Mouse (Mus musculus) forebrain, postnatal 0 days (tissue): ENCODE measurements at regions not wholly inside any gene's neighbourhood (a gene's known extent, or its start where the extent isn't known, plus 50 kb on each side); places are given as distances from the start of the nearest gene placed in this dataset.

Experiments
- ATAC-seq: fragments of 200-750 bp; cut with Nextera tagmentation; 2 replicates; pipeline ENCODE4 v1.8.0; 2017; ENCODE audit warnings: mild to moderate bottlenecking, moderate library complexity
- DNase-seq: peaks from one replicate; pipeline ENCODE4 v3.0.0-alpha.2; 2015
- H3K27ac ChIP-seq: fragments of 300-500 bp; sonication (generic); 2 replicates; pipeline ENCODE4 v1.5.1; 2014; ENCODE audit warnings: low read depth, mild to moderate bottlenecking, antibody characterized with exemption, low read length, moderate library complexity, mixed read lengths
- H3K27me3 ChIP-seq: fragments of 300-500 bp; sonication (generic); 2 replicates; pipeline ENCODE4 v1.6.1; 2014; ENCODE audit warnings: mild to moderate bottlenecking, low read length, mixed read lengths; ENCODE audit not compliant: insufficient read depth
- H3K36me3 ChIP-seq: fragments of 300-500 bp; sonication (generic); 2 replicates; pipeline ENCODE4 v1.6.1; 2014; ENCODE audit warnings: mild to moderate bottlenecking, moderate library complexity; ENCODE audit not compliant: insufficient read depth
- H3K4me1 ChIP-seq: fragments of 300-500 bp; sonication (generic); 2 replicates; pipeline ENCODE4 v1.6.1; 2014; ENCODE audit warnings: antibody characterized with exemption; ENCODE audit not compliant: insufficient read depth
- H3K4me2 ChIP-seq: fragments of 300-500 bp; sonication (generic); 2 replicates; pipeline ENCODE4 v1.6.1; 2014; ENCODE audit warnings: low read depth, mild to moderate bottlenecking, moderate library complexity
- H3K4me3 ChIP-seq: fragments of 300-500 bp; sonication (generic); 2 replicates; pipeline ENCODE4 v1.5.1; 2014; ENCODE audit warnings: low read depth, low read length, mixed read lengths
- H3K9ac ChIP-seq: fragments of 300-500 bp; sonication (generic); 2 replicates; pipeline ENCODE4 v1.6.1; 2014; ENCODE audit warnings: mild to moderate bottlenecking
- H3K9me3 ChIP-seq: fragments of 300-500 bp; sonication (generic); 2 replicates; pipeline ENCODE4 v1.6.1; 2016; ENCODE audit warnings: low read length
- CTCF ChIP-seq: sonication (generic); IDR thresholded peaks from 2 replicates; pipeline ENCODE4 v1.5.1; 2016; ENCODE audit warnings: antibody characterized with exemption, control low read depth, low read depth
- WGBS: fragments of 180-500 bp; shearing (Covaris S2); extraction: QIAGEN DNeasy Blood & Tissue Kit; methylation state at CpG from one replicate; pipeline ENCODE4 v1.1.7; 2014; 5-methylcytosine and 5-hydroxymethylcytosine counted together

DNA sequence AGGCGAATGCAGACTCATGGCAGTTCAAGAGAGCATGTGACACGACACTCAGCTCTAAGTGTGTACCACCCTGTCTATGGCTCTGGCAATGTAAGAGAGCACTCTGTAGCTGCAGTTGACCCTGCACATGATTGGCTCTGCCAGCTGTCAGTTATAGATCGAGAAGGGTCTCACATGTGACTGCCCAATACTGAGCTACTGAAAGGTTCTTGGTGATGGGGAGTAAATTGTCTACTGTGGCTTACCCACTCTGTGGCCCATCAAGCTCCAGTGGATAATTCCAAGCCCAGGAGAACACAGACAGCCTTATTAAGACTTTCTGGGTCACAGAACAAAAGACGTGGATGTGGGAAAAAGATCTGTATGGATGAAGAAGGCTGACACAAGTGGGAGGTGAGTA is 920.3 kb downstream of the A830018L16Rik start:
- Histone ChIP-seq H3K4me1 (no peaks in the 10 kb centered on the region), H3K27me3 (no peaks in the 10 kb centered on the region), H3K27ac (no peak overlapping the region), H3K9me3 (no peaks in the 10 kb centered on the region), H3K4me3 (no peak overlapping the region), H3K4me2 (no peak overlapping the region), H3K9ac (no peak overlapping the region), H3K36me3 (no peaks in the 10 kb centered on the region)
- no peak for DNase-seq
- no peak for ATAC-seq
- TF ChIP-seq CTCF, result no peak
- WGBS, result 82% methylated on average over 4 of the region's 4 CpGs

DNA sequence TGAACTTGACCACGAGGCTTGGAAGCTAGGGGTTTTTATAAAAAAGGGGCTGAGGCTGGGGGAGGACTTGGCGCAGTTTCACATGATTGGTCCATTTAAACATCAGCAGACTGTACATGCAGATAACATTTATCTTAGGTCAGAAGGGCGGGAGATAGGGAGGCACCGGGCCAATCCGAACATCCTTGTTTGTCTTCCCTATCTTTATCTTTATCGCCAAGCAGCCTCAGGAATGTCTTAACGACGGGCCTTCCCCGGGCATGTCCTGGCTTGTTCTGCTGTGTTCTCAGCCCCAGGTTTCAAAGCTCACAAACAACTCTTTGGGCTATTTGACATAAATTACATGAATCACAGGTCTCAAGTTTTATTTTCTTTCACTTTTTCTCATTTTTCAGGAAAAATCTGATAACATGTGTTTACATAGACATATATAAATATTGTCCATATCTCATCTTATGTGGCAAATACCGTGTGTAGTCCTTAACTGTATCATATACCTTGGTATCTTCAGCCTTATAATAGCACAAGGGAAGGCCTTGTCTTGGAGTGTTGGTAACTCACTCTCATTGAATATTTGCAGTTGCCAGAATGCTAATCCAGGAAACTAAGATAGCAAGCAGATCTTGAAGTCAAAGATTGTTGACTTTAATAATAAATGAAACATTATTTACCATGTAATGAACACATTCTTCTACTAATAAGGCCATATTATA is 931.0 kb downstream of the A830018L16Rik start:
- Histone ChIP-seq H3K4me3 (no peak overlapping the region), H3K36me3 (no peaks in the 10 kb centered on the region), H3K27me3 (no peaks in the 10 kb centered on the region), H3K27ac (no peak overlapping the region), H3K4me2 (no peak overlapping the region), H3K4me1 (no peaks in the 10 kb centered on the region), H3K9me3 (no peaks in the 10 kb centered on the region), H3K9ac (no peak overlapping the region)
- DNase-seq, result no peak
- no peak for TF ChIP-seq CTCF
- WGBS, result 86% methylated on average over 10 of the region's 10 CpGs
- ATAC-seq, result no peak

- Histone ChIP-seq H3K9me3 (no peaks in the 10 kb centered on the region), H3K27ac (no peak overlapping the region), H3K4me3 (no peak overlapping the region), H3K4me1 (no peaks in the 10 kb centered on the region), H3K36me3 (no peaks in the 10 kb centered on the region), H3K27me3 (no peaks in the 10 kb centered on the region), H3K4me2 (no peak overlapping the region), H3K9ac (no peak overlapping the region)
- peak; percentile 35 for DNase-seq
- WGBS, result 70% methylated on average over 3 of the region's 3 CpGs
- peak; percentile 58 for ATAC-seq
- TF ChIP-seq CTCF, result no peak
These were observed 931.5 kb downstream of the A830018L16Rik start for GRCm38 (mm10) chr1:12345439-12345819.

DNA sequence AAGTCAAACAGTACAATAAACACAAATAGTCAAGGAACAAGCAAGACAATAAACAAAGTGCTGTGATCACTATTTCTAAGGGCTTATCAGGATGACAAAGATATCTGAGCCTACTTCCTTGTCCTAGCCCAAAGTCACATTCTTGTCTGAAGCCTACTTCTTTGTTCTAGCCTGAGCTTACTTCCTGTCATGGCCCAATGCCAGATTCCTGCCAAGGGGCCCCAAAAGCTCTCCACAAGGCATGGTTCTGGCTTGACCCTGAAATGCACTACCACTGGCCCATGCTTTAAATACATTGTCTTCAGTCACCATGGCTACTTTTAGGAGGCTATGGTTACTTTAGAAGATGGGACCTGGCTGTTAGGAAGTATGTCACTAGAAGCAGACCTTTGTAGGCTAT is 940.6 kb downstream of the A830018L16Rik start:
- Histone ChIP-seq H3K36me3 (no peaks in the 10 kb centered on the region), H3K27me3 (no peaks in the 10 kb centered on the region), H3K9ac (no peak overlapping the region), H3K27ac (no peak overlapping the region), H3K4me1 (no peaks in the 10 kb centered on the region), H3K4me2 (no peak overlapping the region), H3K4me3 (no peak overlapping the region), H3K9me3 (no peaks in the 10 kb centered on the region)
- TF ChIP-seq CTCF, result no peak
- ATAC-seq, result no peak
- DNase-seq, result no peak

DNA sequence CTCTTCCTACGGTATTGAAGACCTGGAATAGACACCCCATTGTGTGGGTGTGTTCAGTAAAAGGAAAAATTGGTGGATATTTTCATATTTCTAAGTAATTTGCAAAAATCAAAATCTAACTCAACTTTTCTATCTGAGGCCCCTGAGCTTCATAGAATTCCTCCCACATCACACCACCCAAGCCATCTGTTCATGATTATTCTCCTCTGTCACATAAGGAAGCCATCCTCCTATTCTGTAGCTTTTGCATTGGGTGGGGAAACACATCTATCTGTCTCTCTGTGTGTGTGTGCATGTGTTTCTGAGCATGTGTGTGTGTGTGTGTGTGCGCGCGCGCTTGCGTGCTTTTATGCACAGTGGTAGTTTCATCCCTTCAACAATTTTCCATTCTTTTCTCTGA is 954.0 kb downstream of the A830018L16Rik start:
- Histone ChIP-seq H3K9ac (no peak overlapping the region), H3K27ac (no peak overlapping the region), H3K36me3 (no peaks in the 10 kb centered on the region), H3K4me1 (no peaks in the 10 kb centered on the region), H3K27me3 (no peaks in the 10 kb centered on the region), H3K4me2 (no peak overlapping the region), H3K4me3 (no peak overlapping the region), H3K9me3 (0 out of 2 replicates have a peak, but pooled peaks cover 5% of the 10 kb centered on the region)
- DNase-seq, result no peak
- TF ChIP-seq CTCF, result no peak
- no peak for ATAC-seq
- WGBS, result 91% methylated on average over 6 of the region's 6 CpGs

- no peaks in the 10 kb centered on the region for H3K36me3 ChIP-seq
- no peak overlapping the region for H3K27ac ChIP-seq
- H3K4me3 ChIP-seq, result no peak overlapping the region
- DNase-seq, result no peak
- ATAC-seq, result no peak
- 0 out of 2 replicates have a peak, but pooled peaks cover 5% of the 10 kb centered on the region for H3K9me3 ChIP-seq
- no peaks in the 10 kb centered on the region for H3K27me3 ChIP-seq
- no peaks in the 10 kb centered on the region for H3K4me1 ChIP-seq
- H3K4me2 ChIP-seq, result no peak overlapping the region
- H3K9ac ChIP-seq, result no peak overlapping the region
- TF ChIP-seq CTCF, result no peak
These were observed 959.1 kb downstream of the A830018L16Rik start for GRCm38 (mm10) chr1:12372968-12373367.

- Histone ChIP-seq H3K27me3 (no peaks in the 10 kb centered on the region), H3K4me1 (no peaks in the 10 kb centered on the region), H3K4me2 (no peak overlapping the region), H3K36me3 (no peaks in the 10 kb centered on the region), H3K9me3 (no peaks in the 10 kb centered on the region), H3K4me3 (no peak overlapping the region), H3K9ac (no peak overlapping the region), H3K27ac (no peak overlapping the region)
- ATAC-seq, result no peak
- no peak for TF ChIP-seq CTCF
- DNase-seq, result no peak
- 16% methylated on average over 7 of the region's 7 CpGs for WGBS
These were observed 984.4 kb downstream of the A830018L16Rik start for GRCm38 (mm10) chr1:12398146-12398884.
